Mouse (Mus musculus) kidney, postnatal 4 days (tissue): ENCODE measurements around the gene Cfap221.

Experiments
- DNase-seq, 2 experiments: peaks; one replicate each; pipeline ENCODE4 v3.0.0; 2021; ENCODE audit warnings: mixed read lengths in 2 of 2

Cfap221 gene

GRCm38 (mm10) chr1:119902551-119903230 is 94.3 kb downstream of the Cfap221 start:
- no peak for DNase-seq

GRCm38 (mm10) chr1:119899195-119900123 is 97.6 kb downstream of the Cfap221 start:
- peak; percentile 32 to 36 for DNase-seq

- peak; percentile 79 to 81 for DNase-seq
Observed at GRCm38 (mm10) chr1:119894936-119895335, 102.1 kb downstream of the Cfap221 start.

GRCm38 (mm10) chr1:119893600-119893999 is 103.4 kb downstream of the Cfap221 start:
- DNase-seq, result no peak

- no peak for DNase-seq
Observed at GRCm38 (mm10) chr1:119892933-119893332, 104.1 kb downstream of the Cfap221 start.

- DNase-seq, result no peak
Observed at GRCm38 (mm10) chr1:119891865-119892264, 105.2 kb downstream of the Cfap221 start.

- no peak for DNase-seq
Observed at GRCm38 (mm10) chr1:119891149-119891548, 105.9 kb downstream of the Cfap221 start.

- no peak for DNase-seq
Observed at GRCm38 (mm10) chr1:119889347-119889746, 107.7 kb downstream of the Cfap221 start.

- peak; percentile 17 to 31 for DNase-seq
Observed at GRCm38 (mm10) chr1:119886320-119886719, 110.7 kb downstream of the Cfap221 start.

GRCm38 (mm10) chr1:119884272-119884671 is 112.8 kb downstream of the Cfap221 start:
- no peak for DNase-seq

- peak; percentile 20 for DNase-seq
Observed at GRCm38 (mm10) chr1:119878909-119879308, 118.1 kb downstream of the Cfap221 start.

GRCm38 (mm10) chr1:119877469-119877868 is 119.6 kb downstream of the Cfap221 start:
- DNase-seq, result no peak
